Mouse (Mus musculus): Measurements from ENCODE around the gene Gm5485.

- TF ChIP-seq POLR2A (IDR thresholded peaks at IDR 0.05; ENCODE audit: insufficient read length, low read depth) (no peak), MAX (IDR thresholded peaks at IDR 0.05; ENCODE audit: low read depth) (no peak), TCF12 (IDR thresholded peaks at IDR 0.05; ENCODE audit: insufficient read depth, poor library complexity, severe bottlenecking) (no peak), E2F4 (IDR thresholded peaks at IDR 0.05; ENCODE audit: insufficient read depth) (no peak), CEBPB (IDR thresholded peaks at IDR 0.05; ENCODE audit: insufficient read depth, poor library complexity, severe bottlenecking) (no peak), MYOD1 (IDR thresholded peaks at IDR 0.05; ENCODE audit: control insufficient read depth in 1 of 3, insufficient read length in 2 of 3, low read depth in 2 of 3) (no peak), MYOG (IDR thresholded peaks at IDR 0.05; ENCODE audit: control insufficient read depth in 1 of 3, insufficient read depth in 1 of 3, insufficient read length in 2 of 3, low read depth in 2 of 3) (no peak), POLR2AphosphoS2 (IDR thresholded peaks at IDR 0.05; ENCODE audit: insufficient read length, low read depth) (no peak), USF1 (IDR thresholded peaks at IDR 0.05; ENCODE audit: low read depth) (no peak), REST (IDR thresholded peaks at IDR 0.05; ENCODE audit: insufficient read depth, insufficient read length) (no peak)
These were observed 55.8 kb downstream of the Gm5485 start for GRCm38 (mm10) chr16:48356417-48356816.
